Mouse (Mus musculus): ENCODE results near the gene Wdfy3.
"Not testable (repeated sequence)": the region's sequence is repeated elsewhere in the genome, so short reads cannot be mapped to it uniquely, and the experiment has no call there.

The Wdfy3 gene

DNA sequence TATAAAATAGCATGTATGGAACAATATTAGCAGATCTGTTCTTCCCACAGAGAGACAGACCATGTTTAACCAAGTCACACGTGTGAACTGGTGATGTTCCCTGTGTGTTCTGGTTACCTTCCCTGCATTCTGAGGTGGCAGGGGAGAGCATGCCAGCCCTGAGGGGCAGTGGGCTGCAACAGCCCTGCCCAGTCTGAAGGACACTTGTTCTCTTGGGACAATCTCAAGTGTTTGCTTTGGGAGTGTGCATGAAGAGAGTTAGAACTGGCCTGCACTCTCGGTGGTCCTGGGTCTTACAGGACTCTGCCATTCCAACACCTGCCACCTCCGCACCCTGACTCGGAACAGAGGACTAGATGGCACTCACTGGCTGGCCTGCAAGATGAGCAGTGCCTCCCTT lies 193.5 kb downstream of the Wdfy3 start:
- no peak for DNase-seq

DNA sequence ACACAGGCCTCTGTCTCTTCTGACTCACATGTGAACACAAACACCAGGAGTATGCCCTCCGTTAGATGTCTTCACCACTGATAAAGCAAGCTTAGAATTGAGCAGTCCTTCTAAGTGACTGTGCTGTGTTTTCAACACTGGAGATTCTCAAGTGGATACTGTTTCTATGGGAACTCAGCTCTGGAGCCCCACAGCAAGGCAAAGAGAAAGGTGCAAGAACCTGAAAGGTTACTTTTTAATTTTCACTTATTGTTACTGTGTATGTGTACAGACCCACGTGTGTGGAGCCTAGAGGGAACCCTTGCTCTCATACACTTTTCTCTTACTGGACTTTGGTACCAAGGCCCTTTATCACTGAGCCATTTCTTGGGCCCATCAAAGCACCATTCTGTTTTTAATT lies 203.0 kb downstream of the Wdfy3 start:
- no peak for DNase-seq

DNA sequence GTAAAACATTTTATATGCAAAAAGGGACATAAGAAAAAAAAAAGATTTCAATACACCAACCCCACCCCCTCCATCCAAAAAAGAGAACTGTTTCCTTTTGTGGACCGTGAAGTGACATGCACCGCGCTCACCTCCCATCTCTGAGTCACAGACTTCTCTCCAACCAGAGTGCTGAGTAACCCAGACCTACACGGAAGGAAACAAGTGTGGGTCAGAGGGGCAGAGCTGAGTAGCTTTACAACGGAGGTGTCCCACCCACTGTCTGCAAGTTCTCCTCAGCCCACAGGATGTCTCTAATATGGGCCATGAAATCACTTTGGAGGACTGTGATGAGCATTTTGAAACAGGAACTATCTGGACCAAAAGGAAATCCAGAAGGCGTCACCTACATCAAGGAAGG lies 205.8 kb downstream of the Wdfy3 start:
- DNase-seq = peak; percentile 6

DNA sequence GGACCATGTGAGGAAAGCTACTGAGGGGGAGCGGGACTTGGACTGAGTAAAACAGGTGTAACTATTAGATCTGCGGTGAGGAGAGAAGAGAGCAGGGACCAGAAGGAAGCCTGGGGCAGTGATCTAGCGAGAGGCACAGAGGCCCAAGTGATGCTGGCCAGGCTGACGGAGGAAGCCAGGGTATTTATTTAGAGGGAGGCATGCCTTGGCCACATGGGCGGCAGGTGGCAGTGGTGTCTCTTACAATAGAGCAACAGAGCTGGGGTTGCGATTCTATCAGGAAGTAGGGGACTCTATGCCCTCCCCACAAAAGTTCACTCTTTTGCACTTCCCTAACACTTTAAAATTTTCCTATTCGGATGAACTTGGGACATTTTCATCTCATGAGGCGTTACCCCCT lies 207.1 kb downstream of the Wdfy3 start:
- peak; percentile 10 for DNase-seq

DNA sequence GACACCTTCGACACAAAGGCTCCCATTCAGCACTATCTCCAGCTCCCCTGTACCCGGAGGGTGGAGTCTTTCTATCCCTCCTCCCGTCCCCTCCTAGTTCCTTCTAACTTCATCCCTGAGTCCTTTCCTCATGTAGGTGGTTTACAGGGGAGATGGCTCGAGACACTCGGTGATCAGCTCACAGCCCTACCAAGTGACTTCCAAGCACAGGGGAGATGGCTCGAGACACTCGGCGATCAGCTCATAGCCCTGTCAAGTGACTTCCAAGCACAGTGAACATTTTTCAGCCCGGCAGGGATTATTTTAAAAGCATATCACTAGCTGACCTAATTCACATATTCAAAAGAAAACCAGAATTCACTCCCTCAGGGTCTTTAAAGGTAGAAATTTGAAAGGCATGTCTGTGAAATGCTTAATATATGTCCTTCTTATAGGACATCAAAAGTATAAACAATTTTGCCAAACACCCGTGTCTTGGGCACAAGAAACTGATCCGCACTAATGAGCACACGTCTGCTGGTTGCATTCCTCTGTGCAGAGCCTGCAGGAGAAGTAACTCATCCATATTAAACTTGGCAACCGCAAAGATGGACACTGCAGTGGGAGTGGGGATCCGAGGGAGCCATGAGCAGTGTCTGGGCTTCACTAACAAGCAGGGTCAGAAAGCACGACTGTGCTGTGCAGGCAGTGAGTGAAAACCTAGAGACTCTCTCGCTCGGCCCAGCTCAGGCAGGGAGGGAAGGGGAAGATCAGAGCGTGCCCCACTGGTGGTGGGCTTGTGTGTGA lies 207.7 kb downstream of the Wdfy3 start:
- no peak for DNase-seq

DNA sequence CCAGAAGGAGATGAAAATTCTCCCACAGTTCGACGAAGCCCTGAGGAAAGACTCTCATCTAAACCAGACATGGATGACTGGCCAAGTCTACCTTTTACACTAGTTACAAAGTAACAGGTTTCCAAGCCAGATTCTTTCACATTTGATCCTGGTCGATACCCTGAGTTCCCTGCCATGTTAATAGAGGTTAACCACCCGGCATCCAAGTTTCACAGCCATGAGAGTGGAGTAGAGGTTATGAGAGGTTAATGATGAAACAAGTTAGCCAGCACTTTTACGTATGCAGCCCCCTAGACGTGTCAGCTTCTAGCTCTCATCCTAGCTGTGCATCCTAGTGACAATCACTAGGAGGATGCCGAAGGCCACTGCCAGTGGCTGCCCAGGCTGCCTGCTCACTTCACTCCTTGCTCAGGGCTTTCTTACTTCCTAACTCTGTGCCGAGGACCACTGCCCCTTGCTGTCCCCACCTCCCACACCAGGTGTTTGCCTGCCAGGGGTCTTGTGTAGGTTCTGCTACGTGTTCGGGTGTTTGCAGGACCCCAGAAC lies 210.8 kb downstream of the Wdfy3 start:
- no peak for DNase-seq

DNA sequence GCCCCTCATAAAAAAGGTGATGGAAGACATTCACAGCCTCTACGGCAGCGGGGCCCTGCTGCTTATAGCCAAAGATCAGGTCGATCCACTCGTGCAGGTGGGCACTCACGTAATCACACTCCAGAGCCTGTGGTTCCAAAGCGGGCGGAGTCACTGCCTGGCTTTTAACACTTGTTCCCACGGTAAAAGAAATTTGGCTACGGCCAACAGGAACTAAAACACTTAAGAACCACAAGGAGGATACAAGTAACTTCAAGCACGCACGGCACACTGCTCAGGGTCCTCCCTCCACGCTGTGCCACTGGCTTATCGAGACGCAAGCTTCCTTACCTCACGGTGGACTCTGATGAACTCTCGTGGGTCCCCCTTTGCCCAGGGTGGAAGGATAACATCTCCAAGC lies 214.2 kb downstream of the Wdfy3 start:
- DNase-seq = no peak

DNA sequence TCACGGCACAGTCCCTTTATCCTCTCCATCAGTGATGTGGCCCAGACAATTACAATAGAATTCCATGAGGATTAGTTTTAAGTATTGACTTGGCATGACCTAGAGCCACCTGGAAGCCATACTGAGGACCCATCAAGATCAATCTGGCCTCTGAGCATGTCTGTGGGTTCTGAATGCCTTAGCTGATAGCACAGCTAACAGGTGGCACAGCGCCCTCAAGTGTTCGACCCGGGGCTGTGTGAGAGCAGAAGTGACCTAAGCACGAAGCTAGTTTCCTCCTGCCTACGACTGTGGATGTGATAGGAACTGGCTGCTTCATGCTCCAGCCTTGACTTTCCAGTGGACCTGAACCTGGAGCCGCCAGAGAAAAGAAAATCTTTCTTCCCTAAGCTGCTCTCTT lies 215.1 kb downstream of the Wdfy3 start:
- peak; percentile 47 for DNase-seq

DNA sequence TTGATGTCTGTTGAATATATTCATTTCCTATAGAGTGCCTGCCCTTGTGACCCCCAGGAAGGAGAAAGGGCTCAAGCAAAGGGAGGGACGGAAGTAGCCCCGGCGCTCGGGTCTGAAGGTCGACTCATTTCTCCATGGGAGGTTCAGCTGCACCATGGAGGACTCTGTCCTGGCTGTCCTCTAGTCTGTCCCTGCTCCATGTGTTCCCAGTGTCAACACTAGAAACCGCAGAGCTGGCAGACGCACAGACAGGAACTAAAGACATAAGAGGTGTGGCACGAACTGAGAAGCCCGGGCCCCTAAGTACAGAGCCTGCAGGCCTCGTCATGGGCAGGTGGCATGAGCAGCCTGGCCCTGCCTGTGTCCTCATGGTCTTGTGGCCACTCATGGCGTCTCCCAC lies 215.6 kb downstream of the Wdfy3 start:
- no peak for DNase-seq

DNA sequence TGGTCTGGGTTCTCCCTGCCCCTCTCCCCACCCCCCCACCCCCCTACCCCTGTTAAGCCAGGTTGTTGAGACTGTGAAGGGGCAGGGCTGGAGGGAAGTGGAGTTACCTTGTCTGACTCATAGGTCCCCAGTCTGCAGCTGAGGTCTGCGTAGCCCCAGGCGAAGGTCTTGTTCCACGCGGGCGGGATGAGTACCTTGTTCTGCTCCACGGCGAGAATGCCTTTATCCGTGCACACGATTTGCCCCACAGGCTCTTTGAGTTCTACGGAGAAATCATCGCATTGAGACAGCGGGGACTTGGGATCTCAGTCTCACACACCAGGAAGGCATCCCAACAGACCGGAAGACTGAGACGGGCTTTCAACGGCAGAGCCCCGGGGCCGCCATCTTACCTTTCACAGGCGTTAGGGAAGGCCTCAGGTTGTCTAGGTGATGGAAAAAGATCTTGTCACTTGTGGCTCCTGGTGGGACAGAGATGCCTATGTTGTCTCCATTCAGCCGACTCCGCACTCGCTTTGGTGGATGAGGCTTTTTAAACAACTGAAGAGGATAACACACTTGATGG lies 217.5 kb downstream of the Wdfy3 start:
- DNase-seq = no peak

DNA sequence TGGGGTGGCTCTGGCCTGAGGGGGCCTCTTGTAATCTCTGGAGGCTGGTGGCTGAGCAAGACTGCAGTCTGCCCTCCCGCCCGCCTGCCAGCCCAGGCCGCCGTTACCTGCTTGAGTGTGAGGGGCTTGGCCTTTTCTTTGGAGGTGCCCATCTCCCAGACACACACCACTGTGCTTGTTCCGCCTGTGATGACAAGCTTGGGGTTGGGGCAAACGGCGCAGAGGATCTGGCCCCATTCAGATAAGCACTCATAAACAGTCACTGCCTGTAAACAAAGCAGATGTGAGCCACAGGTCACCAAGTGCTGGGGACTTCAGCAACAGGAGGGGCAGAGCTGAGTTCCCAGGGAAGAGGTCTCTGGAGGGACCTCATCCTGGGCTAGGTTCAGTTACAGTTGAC lies 218.6 kb downstream of the Wdfy3 start:
- no peak for DNase-seq

DNA sequence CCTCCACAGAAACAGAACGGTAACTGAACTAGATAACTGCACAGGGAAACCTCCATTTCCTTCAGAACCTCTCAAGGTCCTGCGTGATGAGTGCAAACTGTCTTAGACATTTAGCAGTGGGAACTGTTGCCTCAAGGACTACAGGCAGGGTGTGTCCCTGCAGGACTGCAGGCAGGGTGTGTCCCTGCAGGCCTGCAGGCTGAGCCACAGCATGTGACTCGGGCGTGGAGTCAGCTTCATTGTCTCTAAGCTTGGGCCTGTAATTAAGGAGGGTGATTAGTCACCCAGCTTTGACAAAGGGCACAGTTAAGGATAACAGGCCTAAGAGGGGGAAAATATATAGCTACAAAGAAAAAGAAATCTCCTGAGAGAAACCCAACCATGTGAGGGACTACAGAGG lies 222.0 kb downstream of the Wdfy3 start:
- no peak for DNase-seq

DNA sequence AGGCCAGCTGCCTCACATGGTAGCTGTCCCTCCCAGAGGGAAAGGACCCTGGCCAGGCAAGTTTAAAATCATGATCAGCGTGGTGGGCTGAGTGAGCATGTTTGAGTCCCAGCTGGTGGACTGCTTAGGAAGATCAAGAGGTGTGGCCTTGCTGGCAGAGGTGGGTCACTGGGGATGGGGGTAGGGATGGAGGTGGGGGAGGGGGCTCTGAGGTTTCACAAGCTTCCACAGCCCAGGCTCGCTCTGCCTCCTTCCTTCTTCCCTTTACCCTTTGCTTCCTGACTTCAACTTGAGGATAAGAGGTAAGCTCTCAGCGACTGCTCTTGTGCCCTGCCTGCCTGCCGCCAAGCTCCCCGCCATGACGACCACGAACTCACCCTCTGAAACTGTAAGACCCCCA lies 222.4 kb downstream of the Wdfy3 start:
- no peak for DNase-seq

DNA sequence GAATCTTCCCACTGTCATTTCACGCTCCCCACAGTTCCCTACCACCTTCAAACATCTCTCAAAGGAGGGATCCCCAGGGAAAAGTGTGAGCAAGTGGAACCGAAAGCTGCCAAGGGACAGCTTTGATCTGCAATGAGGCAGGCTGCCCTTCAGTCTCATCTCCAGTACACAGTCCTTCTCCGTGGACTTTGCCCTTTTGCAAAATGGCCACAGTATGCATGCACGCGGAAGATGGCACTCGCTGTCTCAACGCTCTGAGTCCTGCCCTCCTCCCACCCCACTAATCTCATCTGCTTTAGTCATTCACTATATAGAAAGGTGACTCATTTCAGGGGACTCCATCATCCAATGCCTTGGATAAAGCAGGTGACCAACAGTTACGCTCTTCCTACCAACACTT lies 223.8 kb downstream of the Wdfy3 start:
- no peak for DNase-seq

DNA sequence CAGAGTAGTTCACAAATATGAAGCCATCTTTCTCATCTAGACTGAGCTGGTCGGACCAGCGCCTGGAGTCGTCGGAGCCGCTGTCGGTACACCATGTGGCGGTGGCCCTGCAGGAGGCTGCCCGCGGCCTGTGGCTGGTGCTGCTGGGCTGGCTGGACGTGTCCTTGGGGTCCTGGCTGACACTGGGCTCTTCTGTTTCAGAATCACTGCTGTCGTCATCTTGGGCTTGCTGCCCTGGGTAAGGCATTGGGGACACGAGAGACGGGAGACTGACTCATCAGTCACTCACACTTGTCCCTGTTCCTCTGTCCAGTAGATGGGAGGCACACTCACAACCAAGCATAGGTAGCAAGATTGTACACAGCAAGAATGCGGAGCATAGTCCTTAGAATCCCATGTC lies 224.7 kb downstream of the Wdfy3 start:
- DNase-seq = no peak

DNA sequence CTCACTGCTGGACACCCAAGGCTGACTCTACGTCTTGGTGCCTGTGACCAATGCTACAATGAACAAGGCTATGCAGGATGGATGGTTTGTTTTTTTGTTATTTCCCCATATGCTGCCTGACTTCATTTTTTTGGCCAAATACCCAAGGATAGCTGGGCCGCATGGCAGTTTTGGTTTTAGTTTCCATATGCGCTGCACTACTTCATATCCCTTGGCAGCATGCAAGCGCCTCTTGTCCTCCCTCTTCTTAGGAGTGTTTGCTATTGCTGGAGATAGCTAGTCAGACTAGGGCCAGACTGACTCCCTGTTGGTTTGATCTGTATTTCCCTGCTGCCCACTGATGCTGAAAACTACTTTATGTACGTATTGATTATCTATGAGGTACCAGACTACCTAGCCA lies 229.2 kb downstream of the Wdfy3 start:
- no peak for DNase-seq

DNA sequence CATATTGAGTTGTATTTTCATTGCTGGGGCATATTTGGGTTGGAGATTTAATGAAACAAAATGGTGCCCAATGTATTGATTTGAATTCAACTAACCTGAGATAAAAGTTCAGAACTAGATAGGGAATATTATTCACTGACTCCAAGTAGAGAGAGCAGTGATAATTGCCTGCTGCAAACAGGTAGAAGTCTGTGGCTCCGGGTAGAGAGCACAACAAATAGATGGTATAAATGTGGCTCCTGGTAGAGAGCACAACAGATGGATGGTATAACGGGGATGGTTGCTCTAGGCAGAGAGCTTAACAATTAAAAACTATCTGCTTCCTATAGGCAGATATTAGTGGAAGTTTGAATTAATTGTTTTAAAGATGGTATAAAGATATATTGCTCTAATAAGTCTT lies 232.1 kb downstream of the Wdfy3 start:
- not testable (repeated sequence) for DNase-seq

DNA sequence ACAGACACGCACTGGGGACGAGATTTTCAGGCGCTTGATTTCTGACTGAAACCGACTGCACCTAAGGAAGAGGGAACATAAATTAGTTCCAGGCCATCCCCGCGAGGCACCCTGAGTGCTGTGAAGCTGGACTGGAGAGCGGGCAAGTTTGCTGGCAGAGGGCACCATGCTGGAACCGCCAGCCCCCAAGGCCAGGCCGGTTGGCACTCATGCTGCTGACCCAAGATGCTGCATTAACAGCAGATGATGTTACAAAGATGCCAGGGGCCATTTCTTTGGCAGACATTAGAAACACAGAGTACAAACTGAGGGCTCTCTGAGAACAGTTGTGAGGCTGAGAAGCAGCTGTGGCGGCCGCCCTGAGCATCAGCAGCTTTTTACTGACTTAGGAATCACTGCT lies 233.5 kb downstream of the Wdfy3 start:
- no peak for DNase-seq

DNA sequence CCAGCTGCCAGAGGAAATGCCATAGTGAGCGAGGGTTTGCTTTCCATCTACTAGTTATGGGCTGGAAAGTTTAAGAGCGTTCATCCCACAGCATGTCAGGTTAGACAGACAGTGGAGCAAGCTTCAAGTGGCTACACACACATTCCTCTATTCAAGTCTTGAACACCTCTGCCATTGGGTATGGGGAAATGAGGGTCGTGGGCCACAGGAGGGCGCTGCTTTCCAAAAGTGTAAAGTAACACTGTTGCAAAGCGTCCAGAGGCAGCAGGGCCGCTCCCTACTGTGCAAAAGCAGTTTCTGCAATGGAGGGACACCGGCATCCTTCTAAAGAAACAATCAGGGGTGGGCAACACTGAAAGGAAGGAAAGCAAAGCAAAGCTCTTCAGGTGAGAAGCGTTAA lies 235.8 kb downstream of the Wdfy3 start:
- no peak for DNase-seq

DNA sequence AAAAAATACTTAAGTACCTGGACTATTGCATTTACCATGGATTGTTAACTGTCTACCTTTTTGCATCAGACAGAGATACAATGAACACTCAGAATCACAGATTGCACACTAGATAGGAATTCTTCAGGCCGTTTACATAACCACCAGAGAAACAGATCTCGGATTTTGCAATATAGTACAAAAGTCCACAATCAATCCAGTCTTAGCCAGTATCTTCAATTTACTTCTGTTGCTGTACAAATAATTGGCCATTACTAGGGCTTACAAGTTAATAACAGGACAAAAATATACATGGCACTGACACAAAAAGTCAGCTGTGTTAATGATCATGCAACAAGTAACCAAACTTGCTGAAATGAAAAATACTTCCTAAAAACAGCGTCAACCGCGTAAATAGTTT lies 236.7 kb downstream of the Wdfy3 start:
- no peak for DNase-seq

DNA sequence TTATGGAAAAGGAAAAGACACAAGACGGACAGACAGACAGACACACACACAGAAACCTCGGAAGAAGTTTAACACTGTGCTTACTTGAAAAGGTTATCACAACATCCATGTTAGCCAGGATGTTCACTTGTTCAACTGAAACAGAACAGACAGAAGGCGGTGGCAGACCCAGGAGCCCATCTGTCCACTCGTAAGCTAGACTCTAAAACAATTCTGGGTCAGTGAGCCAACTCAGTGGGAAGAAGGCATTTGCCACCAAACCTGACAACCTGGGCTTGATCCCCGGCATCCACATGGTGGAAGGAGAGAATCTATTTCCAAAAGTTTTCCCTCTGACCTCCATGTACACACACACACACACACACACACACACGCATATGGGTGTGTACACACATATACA lies 237.7 kb downstream of the Wdfy3 start:
- DNase-seq = no peak

DNA sequence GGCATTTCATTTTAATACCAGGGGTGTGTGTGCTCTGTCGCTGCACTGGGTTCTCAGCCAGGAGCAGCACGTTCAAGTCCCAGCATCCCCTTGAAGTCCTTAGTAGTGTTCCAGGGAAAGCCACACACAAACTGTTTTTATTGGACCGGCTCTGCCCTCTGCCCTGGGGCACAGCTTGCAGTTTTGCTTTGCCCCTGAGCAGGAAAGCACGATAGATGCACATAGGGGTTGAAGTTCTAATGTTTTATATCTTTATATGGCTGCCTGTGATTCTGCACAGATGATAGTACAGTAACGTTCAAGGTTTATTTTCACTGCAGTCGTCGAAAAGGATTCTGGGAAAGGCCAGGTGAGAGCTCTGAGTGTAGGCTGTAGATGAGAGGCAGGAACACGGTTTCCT lies 239.5 kb downstream of the Wdfy3 start:
- DNase-seq = no peak

DNA sequence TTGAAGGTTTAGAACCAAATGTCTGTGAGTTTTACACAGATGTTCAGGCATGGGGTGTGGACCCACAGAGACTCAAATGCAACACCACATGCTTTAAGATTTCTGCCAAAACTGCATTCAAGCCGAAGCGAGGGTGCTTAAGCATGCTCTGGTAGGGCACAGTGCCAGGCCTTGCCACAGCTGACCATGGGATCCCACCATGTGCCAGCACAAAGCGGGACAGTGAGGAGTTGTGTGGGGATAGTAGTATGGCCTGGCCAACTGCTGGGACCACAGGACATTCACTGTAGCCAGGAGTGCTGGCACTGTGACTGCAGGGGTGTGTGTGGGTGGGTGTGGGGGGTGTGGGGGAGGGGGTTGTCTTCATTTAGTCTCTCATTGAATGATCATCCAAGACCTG lies 240.8 kb downstream of the Wdfy3 start:
- no peak for DNase-seq

DNA sequence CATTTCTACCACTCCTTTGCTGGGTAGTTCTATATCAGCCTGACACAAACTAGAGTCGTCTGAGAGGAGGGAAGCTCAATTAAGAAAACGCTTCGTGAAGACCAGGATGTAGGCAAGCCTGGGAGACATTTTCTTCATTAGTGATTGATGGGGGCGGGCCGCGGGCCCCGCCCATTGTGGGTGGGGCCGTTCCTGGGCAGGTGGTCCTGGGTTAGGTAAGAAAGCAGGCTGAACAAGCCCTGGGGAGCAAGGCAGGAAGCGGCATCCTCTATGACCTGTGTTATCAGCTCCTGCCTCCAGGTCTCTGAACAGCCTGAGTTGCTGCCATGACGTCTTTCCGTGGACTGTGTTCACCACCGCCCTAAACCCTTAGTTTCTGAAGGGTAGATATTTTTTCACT lies 242.2 kb downstream of the Wdfy3 start:
- DNase-seq = no peak

DNA sequence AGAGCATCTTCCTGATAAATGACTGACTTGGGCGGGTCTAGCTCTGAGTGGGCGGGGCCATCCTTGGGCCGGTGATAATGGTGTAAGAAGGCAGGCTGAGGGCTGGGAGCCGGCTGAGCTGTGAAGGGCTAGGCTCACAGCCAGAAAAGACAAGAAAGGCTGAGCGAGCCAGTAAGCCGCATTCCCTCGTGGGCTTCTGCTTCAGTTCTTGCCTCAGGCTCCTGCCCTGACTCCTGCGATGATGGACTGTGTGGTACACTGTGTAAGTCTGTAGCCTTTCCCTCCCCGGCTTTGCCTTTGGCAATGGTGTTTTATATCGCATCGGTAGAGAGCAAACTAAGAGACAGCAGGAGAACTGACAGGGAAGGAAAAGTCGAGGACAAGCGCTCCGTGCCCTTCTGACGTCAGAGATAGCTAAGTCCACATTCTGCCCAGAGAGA lies 243.2 kb downstream of the Wdfy3 start:
- DNase-seq = peak; percentile 78
